Mouse (Mus musculus): Measurements from ENCODE around the gene Isg15. TPM values are rescaled to one million over a fixed set of nuclear protein-coding genes. Genes with fewer than 3 reads are reported as not detected.
"Not testable (repeated sequence)": the region's sequence is repeated elsewhere in the genome, so short reads cannot be mapped to it uniquely, and the experiment has no call there.

Gene Isg15
- polyA plus RNA-seq, 1 experiment = 15.6 TPM

DNA sequence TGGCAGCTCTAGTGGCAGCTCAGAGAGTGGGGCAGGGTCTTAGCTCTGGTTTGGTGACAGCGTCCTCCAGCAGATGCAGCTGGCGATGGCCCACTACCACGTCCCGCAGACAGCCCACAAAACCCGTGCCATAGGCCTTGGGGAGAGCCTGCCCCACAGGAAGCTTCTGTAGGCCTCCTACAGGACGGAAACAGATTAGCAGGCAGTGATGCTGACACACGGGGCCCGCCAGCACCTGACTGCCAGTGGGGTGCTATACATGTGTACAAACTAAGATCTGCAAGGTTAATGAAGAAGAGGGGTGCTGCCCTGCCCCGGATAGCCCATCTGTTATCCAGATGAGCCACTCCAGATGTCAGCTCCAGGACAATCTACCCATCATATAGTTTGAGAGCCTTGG, 34.1 kb downstream of the Isg15 start:
- DNase-seq (ENCODE audit: low spot score) = no peak

DNA sequence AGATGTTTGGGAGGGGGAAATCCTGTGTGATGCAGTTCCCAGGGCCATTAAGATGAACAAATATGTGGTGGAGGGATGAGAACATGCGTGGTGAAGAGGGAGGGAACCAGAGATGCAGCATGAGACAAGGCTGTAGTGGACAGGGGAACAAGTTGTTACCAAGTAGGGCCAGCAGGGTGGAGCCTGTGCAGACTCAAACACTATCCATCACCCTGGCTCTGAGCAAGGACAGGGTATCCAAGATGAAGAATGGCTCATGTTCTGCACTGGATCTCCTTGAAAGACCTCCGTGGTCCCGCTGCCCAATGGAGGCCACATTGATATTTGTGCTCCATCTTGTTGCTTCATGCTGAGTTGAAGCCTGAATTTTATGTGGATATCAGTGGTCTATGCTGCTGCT, 45.8 kb downstream of the Isg15 start:
- no peak for DNase-seq (ENCODE audit: low spot score)

DNA sequence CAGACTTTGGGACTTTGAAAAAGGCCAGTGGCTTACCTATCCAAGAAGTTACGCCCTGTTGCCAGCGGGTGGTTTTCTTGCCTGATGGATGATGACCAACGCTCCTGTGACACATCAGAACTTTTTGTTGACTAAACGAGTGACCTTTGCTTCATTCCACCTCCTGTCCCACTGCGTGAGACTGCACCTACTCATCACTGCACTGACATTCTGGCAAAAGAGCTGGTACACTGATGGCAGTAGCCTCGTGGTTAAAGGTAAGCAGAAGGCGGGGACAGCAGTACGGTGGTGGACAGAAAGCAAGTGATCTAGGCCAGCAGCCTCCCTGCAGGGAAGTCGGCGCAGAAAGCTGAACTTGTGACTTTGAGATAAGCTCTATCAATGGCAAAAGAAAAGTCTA, 49.7 kb downstream of the Isg15 start:
- not testable (repeated sequence) for DNase-seq (ENCODE audit: low spot score)

Other genes starting within 250 kb of the Isg15 start
- 27.5 and 29.9 TPM in 2 replicates for gene C1qtnf12, start 238.5 kb downstream of the Isg15 start, polyA plus RNA-seq (2012; rRNA removed)
- gene B3galt6, start 208.2 kb downstream of the Isg15 start, polyA plus RNA-seq (2012; rRNA removed) = 5.3 and 6.1 TPM in 2 replicates
- 75.8 and 106 TPM in 2 replicates for gene Sdf4, start 207.9 kb downstream of the Isg15 start, polyA plus RNA-seq (2012; rRNA removed)
- gene Tnfrsf4, start 187.0 kb downstream of the Isg15 start, polyA plus RNA-seq (2012; rRNA removed) = 3.0 and 3.9 TPM in 2 replicates
- 2.1 and 3.4 TPM in 2 replicates for gene Tnfrsf18, start 174.7 kb downstream of the Isg15 start, polyA plus RNA-seq (2012; rRNA removed)
- 16.3 and 18.2 TPM in 2 replicates for gene Ttll10, start 141.4 kb downstream of the Isg15 start, polyA plus RNA-seq (2012; rRNA removed)
- 19.0 and 22.4 TPM in 2 replicates for gene 9430015G10Rik, start 90.8 kb downstream of the Isg15 start, polyA plus RNA-seq (2012; rRNA removed)
- 2.7 and 3.5 TPM in 2 replicates for gene Rnf223, start 70.3 kb downstream of the Isg15 start, polyA plus RNA-seq (2012; rRNA removed)
- 124 and 139 TPM in 2 replicates for gene Agrn, start 3.3 kb downstream of the Isg15 start, polyA plus RNA-seq (2012; rRNA removed)
- 3.0 and 3.1 TPM in 2 replicates for gene AW011738, start 2.5 kb upstream of the Isg15 start, polyA plus RNA-seq (2012; rRNA removed)
- gene Perm1, start 15.1 kb upstream of the Isg15 start, polyA plus RNA-seq (2012; rRNA removed) = 0.10 and 0.18 TPM in 2 replicates
- 86.6 and 88.2 TPM in 2 replicates for gene Plekhn1, start 34.0 kb upstream of the Isg15 start, polyA plus RNA-seq (2012; rRNA removed)
- gene Noc2l, start 35.2 kb upstream of the Isg15 start, polyA plus RNA-seq (2012; rRNA removed) = 57.9 and 67.2 TPM in 2 replicates
- 0.21 and 0.22 TPM in 2 replicates for gene Samd11, start 54.8 kb upstream of the Isg15 start, polyA plus RNA-seq (2012; rRNA removed)
- not detected in 2 replicates for gene Vmn2r-ps159, start 130.3 kb upstream of the Isg15 start, polyA plus RNA-seq (2012; rRNA removed)

Measured in urinary bladder, adult 2 months (tissue).